Mouse (Mus musculus) c-Kit-positive CD71-positive TER-119-negative erythroid progenitor cells, embryonic 14.5 days (primary cell): ENCODE results near the gene Olfr1226.
"Not testable (repeated sequence)": the region's sequence is repeated elsewhere in the genome, so short reads cannot be mapped to it uniquely, and the experiment has no call there.

Experiments used
- DNase-seq: peaks from one replicate; pipeline ENCODE4 v3.0.0-alpha.2; 2013; ENCODE audit warnings: low read depth

Olfr1226 gene

GRCm38 (mm10) chr2:89199948-89200347 lies at the start of gene Olfr1226:
Gene Olfr1226, minus strand, starts transcription at chr2:89200048.
- DNase-seq, result no peak

- DNase-seq, result no peak
Measured at GRCm38 (mm10) chr2:89196325-89196982, 3.4 kb downstream of the Olfr1226 start.

- DNase-seq, result no peak
Measured at GRCm38 (mm10) chr2:89174569-89174968, 25.3 kb downstream of the Olfr1226 start, which contains the start of gene Olfr1225. Gene Olfr1225, minus strand, starts transcription at chr2:89174669.

- not testable (repeated sequence) for DNase-seq
Measured at GRCm38 (mm10) chr2:89164711-89165110, 35.1 kb downstream of the Olfr1226 start.

- not testable (repeated sequence) for DNase-seq
Measured at GRCm38 (mm10) chr2:89163991-89164390, 35.9 kb downstream of the Olfr1226 start, which contains the start of gene Olfr1224-ps1. Gene Olfr1224-ps1, minus strand, starts transcription at chr2:89164091.

GRCm38 (mm10) chr2:89151460-89151859 lies 48.4 kb downstream of the Olfr1226 start, which contains the start of gene Olfr1223:
Gene Olfr1223, minus strand, starts transcription at chr2:89151560.
- DNase-seq, result no peak
